Mouse (Mus musculus) G1E-ER4 (cell line): Measurements from ENCODE around the gene S100a8. TPM values are rescaled to one million over a fixed set of nuclear protein-coding genes. Genes with fewer than 3 reads are reported as not detected.

Experiments used
- GATA1 ChIP-seq: IDR thresholded peaks from one replicate; pipeline ENCODE4 v1.8.0; 2012; ENCODE audit warnings: low read length, inconsistent platforms
- polyA plus RNA-seq: library from polyadenylated mRNA; stranded (reverse); fragments of >175 nt; gene quantifications from 2 replicates; pipeline ENCODE4 v1.2.3, GENCODE M21; 2012

The S100a8 gene
- polyA plus RNA-seq, 1 experiment, result not detected

DNA sequence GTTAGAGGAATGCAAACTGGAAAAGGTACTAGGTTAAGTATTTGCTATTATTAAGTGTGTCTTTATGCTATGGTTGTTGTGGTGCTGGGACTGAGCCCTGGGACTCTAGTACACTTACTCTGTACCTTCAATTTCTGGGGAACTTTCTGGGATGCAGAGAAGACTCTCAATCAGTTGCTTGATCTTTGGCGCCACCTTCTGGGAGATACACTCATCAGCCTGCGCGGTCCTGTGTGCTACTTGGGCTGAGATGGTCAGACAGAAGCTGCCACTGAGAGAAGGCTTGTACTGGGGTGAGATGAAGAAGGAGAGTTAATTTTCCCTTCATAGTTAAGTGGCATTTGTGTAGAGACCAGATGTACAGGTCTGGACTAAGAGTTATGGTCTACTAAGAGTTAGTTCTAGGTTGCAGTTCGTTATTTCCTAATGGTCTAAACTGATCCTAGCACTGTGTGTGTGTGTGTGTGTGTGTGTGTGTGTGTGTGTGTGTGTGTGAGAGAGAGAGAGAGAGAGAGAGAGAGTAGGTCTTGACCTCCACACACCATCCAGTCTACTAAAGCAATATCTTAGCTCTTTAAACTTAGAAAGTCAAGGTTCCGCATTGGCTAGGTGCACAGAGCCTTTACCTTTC lies 15.8 kb upstream of the S100a8 start:
- no peak for TF ChIP-seq GATA1

GRCm38 (mm10) chr3:90653717-90654116 lies 15.1 kb upstream of the S100a8 start, which contains the start of gene S100a7a:
Gene S100a7a, plus strand, starts transcription at chr3:90654017.
- no peak for TF ChIP-seq GATA1

DNA sequence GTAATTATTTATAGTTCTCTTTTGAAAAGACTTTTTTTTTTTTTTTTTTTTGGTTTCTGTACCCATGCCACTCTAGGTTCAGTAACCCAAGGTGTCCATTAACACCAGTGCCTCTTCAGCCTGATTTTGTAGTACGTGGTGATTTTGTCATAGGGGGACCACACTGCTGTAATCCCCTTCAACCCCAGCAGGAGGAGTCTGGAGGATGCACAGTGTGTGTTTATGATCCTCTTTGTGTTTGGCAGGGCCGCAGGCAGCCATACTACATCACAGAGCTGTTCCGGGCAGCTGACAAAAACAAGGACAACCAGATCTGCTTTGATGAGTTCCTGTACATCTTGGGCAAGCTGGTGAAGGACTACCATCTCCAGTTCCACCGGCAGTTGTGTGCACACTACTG lies 11.4 kb upstream of the S100a8 start:
- TF ChIP-seq GATA1, result no peak

GRCm38 (mm10) chr3:90659364-90660044 lies 9.3 kb upstream of the S100a8 start:
- no peak for TF ChIP-seq GATA1

GRCm38 (mm10) chr3:90664219-90664618 lies 4.6 kb upstream of the S100a8 start:
- TF ChIP-seq GATA1, result no peak

- no peak for TF ChIP-seq GATA1
Observed at GRCm38 (mm10) chr3:90678656-90679055, 9.9 kb downstream of the S100a8 start.

DNA sequence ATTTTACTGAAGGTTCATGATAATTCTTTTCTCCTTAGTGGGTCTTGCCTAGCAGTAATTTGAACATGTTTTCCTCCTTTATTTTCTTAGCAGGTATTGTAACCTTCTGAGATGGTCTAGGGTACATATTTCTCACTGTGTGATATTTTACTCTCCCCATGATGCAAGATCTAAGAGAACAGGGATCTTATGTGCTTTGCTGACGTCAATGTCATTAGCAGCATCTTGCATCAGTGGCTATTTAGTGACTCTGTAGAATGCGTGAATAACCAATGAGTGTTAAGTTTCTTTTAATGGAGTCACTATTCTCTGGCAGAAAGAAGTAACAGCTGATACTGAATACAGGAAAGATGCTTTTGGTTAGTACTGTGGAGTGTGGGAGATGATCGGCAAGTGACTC lies 15.2 kb downstream of the S100a8 start:
- no peak for TF ChIP-seq GATA1

DNA sequence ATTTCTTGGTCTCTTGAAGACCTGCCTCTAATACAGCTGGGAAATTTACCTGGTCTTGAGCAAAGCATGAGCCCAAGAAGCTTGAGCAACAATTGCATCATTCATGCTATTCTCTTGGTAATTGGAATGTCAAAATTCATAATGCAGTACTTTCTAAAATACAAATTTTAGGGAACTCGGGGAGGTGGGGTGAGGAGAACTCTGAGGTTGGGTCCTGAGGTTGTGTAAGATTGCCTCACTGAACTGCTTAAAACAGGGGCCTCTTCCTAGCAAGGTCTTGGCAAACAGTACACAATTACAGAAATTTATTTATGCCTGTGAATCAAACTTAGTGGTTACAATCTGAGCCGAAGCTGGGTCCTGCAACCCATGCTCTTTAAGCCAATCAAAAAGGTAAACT lies 18.1 kb downstream of the S100a8 start:
- TF ChIP-seq GATA1, result no peak

GRCm38 (mm10) chr3:90693496-90693895 lies 24.7 kb downstream of the S100a8 start:
- TF ChIP-seq GATA1, result no peak

DNA sequence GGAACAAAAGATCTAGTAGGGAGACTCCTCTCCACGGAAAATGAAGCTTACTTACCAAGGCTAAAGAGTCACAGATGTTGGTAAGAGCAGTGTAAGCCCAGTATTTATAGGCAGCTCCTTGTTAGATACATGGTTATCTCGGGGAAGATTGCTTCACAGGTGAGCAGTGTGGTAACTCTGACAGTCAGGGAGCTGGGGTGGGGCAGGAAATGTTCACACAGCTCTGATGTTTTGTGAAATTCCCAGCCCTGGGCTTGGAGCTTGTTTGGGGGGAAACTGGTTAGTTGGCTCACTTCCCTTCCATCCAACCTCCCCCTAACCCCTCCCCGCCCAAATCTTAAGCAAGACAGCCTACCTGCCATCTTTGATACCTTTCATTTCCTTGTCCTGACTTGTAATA lies 26.8 kb downstream of the S100a8 start, which contains the start of gene S100a9:
Gene S100a9, minus strand, starts transcription at position 109 of the 400 bp plus-strand sequence.
- no peak for TF ChIP-seq GATA1

- TF ChIP-seq GATA1, result no peak
Observed at GRCm38 (mm10) chr3:90702244-90702643, 33.5 kb downstream of the S100a8 start.

DNA sequence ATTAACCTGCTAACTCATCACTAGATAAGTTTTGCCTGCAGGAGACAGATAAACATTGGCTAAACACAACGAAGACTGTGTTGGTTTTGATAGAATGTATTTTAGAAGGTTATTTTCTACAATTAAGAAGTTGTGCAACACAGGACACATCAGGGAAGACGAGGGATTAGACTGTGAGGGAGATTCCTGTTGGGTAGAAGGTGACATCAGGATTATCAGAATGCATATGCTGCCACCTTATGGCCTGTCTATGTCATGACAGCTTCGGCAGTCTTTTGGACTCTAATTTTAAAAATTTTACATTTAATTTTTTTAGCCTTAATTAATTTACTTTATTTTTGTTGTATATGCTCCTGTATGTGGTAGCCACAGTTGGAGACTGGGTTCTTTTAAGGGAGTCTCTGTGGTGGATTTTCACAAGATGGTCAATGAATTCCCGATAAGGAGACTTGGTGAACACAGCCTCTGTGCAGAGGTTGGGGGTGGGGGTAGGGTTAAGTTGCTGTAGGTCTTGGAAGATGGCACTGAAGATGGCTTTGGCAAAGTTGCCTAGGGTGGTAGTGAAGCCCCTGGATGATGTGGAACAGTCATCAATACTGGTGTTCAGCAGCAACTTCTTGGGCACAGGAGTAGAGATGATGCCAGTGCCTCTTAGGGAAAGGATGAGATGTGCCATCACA lies 39.9 kb downstream of the S100a8 start:
- TF ChIP-seq GATA1, result no peak

DNA sequence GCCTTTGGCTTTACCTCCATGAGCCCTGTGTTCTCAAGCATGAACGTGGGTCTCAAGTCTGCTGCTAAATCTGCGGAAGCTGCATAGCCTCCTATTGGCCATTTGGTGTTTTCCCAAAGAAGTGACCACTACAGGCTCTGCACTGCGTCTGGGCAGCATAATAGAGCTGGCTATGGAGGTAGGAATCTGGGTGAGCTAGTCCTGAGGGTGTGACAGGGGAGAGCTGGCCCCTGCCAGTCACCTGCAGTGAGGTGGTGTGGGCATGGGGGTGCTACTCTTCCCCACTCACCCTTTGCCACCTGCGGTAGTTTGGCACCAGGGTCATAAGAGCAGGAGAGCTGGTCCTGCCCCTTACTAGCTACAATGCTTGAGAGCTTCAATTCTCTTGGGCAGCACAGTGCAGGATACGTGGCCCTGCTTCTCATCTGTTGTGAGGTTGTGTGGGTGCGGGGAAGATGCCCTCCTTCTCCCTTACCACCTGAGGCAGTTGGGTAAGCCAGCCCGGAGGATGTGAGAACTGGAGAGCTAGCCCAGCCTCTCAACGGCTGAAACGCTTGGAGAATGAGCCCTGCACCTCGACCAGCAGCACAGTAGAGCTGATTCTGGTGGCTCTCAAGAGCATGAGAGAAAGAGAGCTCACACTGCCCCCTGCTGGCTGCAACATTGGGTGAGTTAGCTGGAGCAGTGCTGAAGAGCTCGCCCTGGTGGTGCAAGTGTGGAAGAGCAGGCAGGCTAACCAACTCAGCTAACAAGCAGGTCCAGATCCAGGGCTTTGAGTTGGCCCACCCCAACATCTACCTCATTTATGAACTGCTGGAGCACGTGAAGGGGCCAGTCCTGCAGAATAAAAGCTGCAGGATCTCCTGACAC lies 41.0 kb downstream of the S100a8 start:
- TF ChIP-seq GATA1, result no peak

Other genes with a start within 250 kb of the S100a8 start
- 36.0 and 41.9 TPM in 2 replicates for gene Ints3, start 235.4 kb upstream of the S100a8 start, polyA plus RNA-seq
- 0.15 and 0.50 TPM in 2 replicates for gene Npr1, start 203.1 kb upstream of the S100a8 start, polyA plus RNA-seq
- gene Ilf2, start 192.9 kb upstream of the S100a8 start, polyA plus RNA-seq, result 20.2 and 32.3 TPM in 2 replicates
- 3.2 and 3.8 TPM in 2 replicates for gene Snapin, start 177.9 kb upstream of the S100a8 start, polyA plus RNA-seq
- 97.1 and 144 TPM in 2 replicates for gene Chtop, start 159.5 kb upstream of the S100a8 start, polyA plus RNA-seq
- 1.1 and 3.2 TPM in 2 replicates for gene S100a1, start 154.6 kb upstream of the S100a8 start, polyA plus RNA-seq
- gene S100a13, start 154.5 kb upstream of the S100a8 start, polyA plus RNA-seq, result 3.5 and 3.8 TPM in 2 replicates
- not detected in 2 replicates for gene S100a14, start 142.1 kb upstream of the S100a8 start, polyA plus RNA-seq
- not detected in 2 replicates for gene S100a16, start 131.7 kb upstream of the S100a8 start, polyA plus RNA-seq
- gene S100a3, start 108.4 kb upstream of the S100a8 start, polyA plus RNA-seq, result not detected in 2 replicates
- gene S100a2, start 78.7 kb upstream of the S100a8 start, polyA plus RNA-seq, result not detected in 2 replicates
- gene Gm42674, start 67.1 kb upstream of the S100a8 start, polyA plus RNA-seq, result not detected in 2 replicates
- gene S100a4, start 65.2 kb upstream of the S100a8 start, polyA plus RNA-seq, result not detected in 2 replicates
- gene S100a5, start 60.5 kb upstream of the S100a8 start, polyA plus RNA-seq, result not detected in 2 replicates
- not detected in 2 replicates for gene S100a6, start 56.1 kb upstream of the S100a8 start, polyA plus RNA-seq
- gene S100a7a, start 15.0 kb upstream of the S100a8 start, polyA plus RNA-seq, result not detected in 2 replicates
- gene S100a9, start 26.7 kb downstream of the S100a8 start, polyA plus RNA-seq, result not detected in 2 replicates
- gene Pglyrp4, start 57.9 kb downstream of the S100a8 start, polyA plus RNA-seq, result not detected in 2 replicates
- not detected in 2 replicates for gene Gm5849, start 108.9 kb downstream of the S100a8 start, polyA plus RNA-seq